ENCODE assay signal across 18 mouse cellular contexts in genomic region chr13:59412672-59413071, GRCm38 (mm10).
DNase-seq lines count a peak whose midpoint lies in the region; ATAC-seq and TF ChIP-seq lines count a peak whose summit lies in the region.
"Had no signal": no experiment of that assay in that cellular context is flagged by ENCODE, and none has a peak within 500 bp of the region (broad histone marks: within the 10 kb centered on the region; RNA-seq: fewer than 3 reads in every experiment).

No protein-coding gene starts in this region.

- no peak overlapping the region for H3K4me3 ChIP-seq in intestine, embryonic 14.5 days (ENCODE audit: low read depth, low read length)
- no peak overlapping the region for H3K4me3 ChIP-seq in intestine, postnatal 0 days (ENCODE audit: low read depth, low read length)

- ATAC-seq in intestine, embryonic 14.5 days (replicated peaks; ENCODE audit: low FRiP score, low TSS enrichment, low read depth): 0 out of 2 replicates have a peak, but pooled peaks have one; percentile 55
- no peak for ATAC-seq in intestine, postnatal 0 days
- ATAC-seq: activated CD4-positive, CD25-positive, alpha-beta regulatory T cell, adult 4 months; CD4-positive, CD25-positive, alpha-beta regulatory T cell, adult 4 months; Patski had no signal

- intact Hi-C loops in heart, postnatal 36 days (cut with DNase I): no loop called here

- no peak overlapping the region for H3K27ac ChIP-seq in intestine, embryonic 14.5 days (ENCODE audit: low read depth)
- no peak overlapping the region for H3K27ac ChIP-seq in intestine, postnatal 0 days (ENCODE audit: low read depth, low read length)

- no peaks in the 10 kb centered on the region for H3K36me3 ChIP-seq in intestine, embryonic 14.5 days (ENCODE audit: control insufficient read depth, insufficient read depth, low read length)
- H3K36me3 ChIP-seq in intestine, postnatal 0 days (ENCODE audit: control insufficient read depth, insufficient read depth): no peaks in the 10 kb centered on the region
- H3K36me3 ChIP-seq: G1E had no signal

- no peak for TF ChIP-seq CTCF in intestine, postnatal 0 days (IDR thresholded peaks at IDR 0.05; ENCODE audit: low read depth)

- DNase-seq in heart, adult 11 months: peak; percentile 62
- no peak for DNase-seq in heart, postnatal 36 days
- DNase-seq in intestine, embryonic 14.5 days (ENCODE audit: low spot score): no peak
- DNase-seq: adrenal gland, adult 2 months; adrenal gland, adult 8-10 months; adrenal gland, postnatal 10 days; adrenal gland, postnatal 14 days; adrenal gland, postnatal 25 days; adrenal gland, postnatal 36 days; B cell, adult 2 months; cerebellum, adult 11 months; cerebellum, adult 11-12 months; cerebellum, adult 18-20 months had no signal

- no peaks in the 10 kb centered on the region for H3K9me3 ChIP-seq in intestine, embryonic 14.5 days (ENCODE audit: control insufficient read depth, low read length)
- no peaks in the 10 kb centered on the region for H3K9me3 ChIP-seq in intestine, postnatal 0 days (ENCODE audit: control insufficient read depth)
- H3K9me3 ChIP-seq: G1E had no signal

- no peak overlapping the region for H3K4me2 ChIP-seq in intestine, embryonic 14.5 days (ENCODE audit: low read length)
- H3K4me2 ChIP-seq in intestine, postnatal 0 days (replicated peaks; ENCODE audit: low read depth): no peak overlapping the region

- no peaks in the 10 kb centered on the region for H3K4me1 ChIP-seq in intestine, embryonic 14.5 days (replicated peaks; ENCODE audit: control insufficient read depth, insufficient read depth, low read length)
- no peaks in the 10 kb centered on the region for H3K4me1 ChIP-seq in intestine, postnatal 0 days (replicated peaks; ENCODE audit: control insufficient read depth, insufficient read depth, low read length)

- no peak overlapping the region for H3K9ac ChIP-seq in intestine, embryonic 14.5 days (ENCODE audit: low read length)
- H3K9ac ChIP-seq in intestine, postnatal 0 days (ENCODE audit: low read depth, low read length): no peak overlapping the region

- H3K27me3 ChIP-seq in intestine, embryonic 14.5 days (replicated peaks; ENCODE audit: control insufficient read depth, insufficient read depth, low read length): no peaks in the 10 kb centered on the region
- no peaks in the 10 kb centered on the region for H3K27me3 ChIP-seq in intestine, postnatal 0 days (replicated peaks; ENCODE audit: control insufficient read depth, insufficient read depth, low read length)

- WGBS in intestine, embryonic 14.5 days: 70% methylated on average over 4 of the region's 4 CpGs
- 68% methylated on average over 4 of the region's 4 CpGs for WGBS in intestine, postnatal 0 days
